Mouse (Mus musculus): ENCODE results near the gene Prr30. TPM values are rescaled to one million over a fixed set of nuclear protein-coding genes. Genes with fewer than 3 reads are reported as not detected.
"Not testable (repeated sequence)": the region's sequence is repeated elsewhere in the genome, so short reads cannot be mapped to it uniquely, and the experiment has no call there.

The Prr30 gene
- total RNA-seq (2021): not detected

DNA sequence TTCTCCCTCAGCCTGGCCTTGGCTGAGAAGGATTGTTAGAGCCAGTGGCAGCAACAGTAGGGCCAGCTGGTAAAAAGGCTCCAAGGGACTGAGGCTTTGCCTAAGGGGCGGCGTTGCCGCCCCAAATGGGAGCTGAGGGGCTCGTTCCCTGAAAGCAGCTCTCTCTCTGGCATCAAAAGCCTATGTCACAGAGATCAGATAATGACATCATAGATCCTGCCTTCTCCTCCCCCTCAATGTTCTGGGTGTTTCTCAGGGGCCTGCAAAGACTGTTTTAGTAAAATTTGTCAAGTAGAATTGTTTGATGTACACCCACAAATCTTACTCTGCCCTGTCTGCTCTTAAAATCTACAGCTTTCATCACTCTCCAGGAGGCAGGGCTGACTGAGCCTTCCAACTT lies at the start of gene Prr30:
Gene Prr30, minus strand, starts transcription at position 101 of the 400 bp plus-strand sequence.
- no peak for DNase-seq

DNA sequence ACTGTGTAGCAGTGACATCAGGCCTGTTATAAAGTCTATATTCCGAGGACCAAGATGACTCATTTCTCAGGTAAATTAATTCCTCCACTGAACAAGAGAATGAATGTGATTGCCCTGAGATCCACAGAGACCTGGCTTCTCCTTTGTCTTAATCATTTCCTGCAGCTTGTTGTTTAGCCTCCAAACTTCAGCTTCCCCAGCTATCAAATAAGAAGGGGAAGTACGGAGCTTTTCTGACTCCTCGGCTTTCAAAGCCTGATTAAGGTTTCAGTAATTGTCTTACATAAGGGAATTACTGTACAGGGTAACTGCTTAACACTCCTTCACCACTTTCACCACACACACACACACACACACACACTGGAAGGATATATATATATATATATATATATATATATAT lies 46.7 kb upstream of the Prr30 start:
- no peak for DNase-seq

DNA sequence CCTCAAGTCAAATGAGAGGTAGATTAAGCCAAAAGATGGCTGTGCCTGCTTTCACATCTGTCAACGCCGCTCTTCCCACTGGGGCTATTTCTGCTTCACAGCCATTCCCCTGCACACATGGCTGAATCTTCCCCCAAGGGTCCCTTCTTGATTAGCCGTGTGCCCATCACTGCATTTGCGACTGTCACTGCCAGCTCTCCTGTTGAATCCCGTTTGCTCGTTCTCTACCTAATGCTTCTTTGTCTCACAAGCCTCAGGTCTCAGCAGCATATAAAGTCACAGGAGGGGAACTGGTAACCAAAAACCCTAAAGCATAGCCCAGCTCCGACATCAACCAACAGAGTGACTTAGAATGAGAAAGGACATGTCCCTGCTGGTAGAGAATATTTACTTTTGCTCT lies 45.6 kb upstream of the Prr30 start:
- DNase-seq: no peak

DNA sequence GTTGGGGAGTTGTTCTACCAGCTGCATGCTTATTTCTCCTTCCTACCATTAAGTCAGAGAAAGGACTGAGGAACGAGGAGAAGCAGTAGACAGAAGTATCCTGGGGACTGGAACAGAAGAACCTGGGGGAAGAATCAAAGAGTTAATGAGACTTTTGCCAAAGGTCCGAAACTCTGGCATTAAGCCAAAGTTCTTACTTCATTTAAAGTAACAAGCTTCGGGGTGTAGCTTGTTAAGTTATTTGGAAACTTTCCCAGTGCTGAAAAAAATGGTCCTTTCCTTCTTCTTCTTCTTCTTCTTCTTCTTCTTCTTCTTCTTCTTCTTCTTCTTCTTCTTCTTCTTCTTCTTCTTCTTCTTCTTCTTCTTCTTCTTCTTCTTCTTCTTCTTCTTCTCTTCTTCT lies 44.3 kb upstream of the Prr30 start:
- DNase-seq: not testable (repeated sequence)

DNA sequence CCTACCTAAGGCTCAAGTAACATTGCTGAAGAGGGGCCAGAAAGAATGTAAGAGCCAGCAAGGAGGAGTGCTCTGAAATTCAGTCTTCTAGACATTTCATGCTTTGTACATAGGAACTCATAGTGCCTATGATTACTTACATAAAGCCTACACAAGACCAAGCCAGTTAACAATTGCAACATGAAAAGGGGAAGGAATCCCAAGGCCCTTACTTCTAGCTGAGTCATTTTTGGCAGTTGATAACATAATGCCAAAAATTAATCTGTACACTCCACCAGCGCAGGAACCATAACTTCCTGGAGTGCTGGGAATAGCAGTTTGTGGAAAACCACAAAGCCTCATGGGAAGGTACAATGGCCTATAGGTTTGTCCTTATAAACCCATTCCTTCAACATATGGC lies 37.8 kb upstream of the Prr30 start:
- DNase-seq: no peak

DNA sequence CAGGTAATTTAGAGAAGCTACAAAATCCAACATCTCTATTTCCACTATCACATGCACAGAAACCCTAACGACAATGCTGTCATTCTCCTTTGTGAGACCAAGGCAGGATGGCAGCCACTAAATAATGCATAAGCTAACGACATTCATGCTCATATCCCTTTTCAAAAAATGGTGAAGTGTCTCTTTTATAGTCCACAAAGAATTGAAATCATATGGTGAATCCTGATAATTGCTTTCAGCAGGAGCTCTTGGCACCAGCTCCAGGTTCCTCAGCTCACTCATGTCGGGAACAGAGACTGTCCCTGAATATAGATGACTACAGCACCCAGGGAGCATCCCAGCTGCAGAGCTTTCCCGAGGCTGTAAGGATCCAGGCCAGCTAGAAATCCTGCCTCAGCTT lies 28.9 kb upstream of the Prr30 start:
- DNase-seq: peak in 1 of 2 experiments; percentile 2

DNA sequence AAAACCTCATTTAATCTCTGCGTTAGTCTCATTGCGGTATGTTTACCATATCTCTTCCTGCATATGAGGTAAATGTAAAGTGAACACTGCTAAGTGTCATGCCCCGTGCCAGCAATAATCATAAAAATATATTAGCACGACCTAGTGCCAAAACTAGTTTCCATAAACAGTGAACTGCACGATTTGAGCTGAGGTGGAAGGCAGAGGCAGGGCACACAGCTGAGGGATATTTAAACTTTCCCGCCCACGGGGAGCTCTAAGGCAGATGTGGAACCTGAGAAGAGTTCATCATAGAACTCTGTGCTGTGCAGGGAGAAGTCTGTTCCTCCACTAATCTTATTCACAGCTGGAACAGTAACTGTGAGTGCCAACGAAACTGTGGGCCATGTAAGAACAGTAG lies 22.2 kb upstream of the Prr30 start:
- DNase-seq: no peak

DNA sequence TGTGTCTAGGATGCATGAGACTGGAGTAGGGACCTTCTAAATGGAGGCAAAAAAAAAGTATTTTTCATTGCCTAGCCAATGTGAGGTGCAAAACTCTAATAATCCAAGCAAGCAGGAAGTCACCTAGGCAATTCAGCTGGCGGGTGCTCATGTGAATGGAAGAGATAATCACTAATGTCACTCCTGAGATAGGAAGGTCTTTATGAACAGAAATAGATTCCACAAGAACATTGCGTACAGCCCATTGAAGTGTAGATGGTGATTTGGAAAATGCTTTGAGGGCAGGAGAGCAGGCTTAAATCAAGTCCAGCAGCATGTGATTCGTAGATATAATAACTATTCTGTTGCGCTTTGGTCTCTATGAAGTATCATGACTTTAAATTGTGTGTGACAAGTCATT lies 27.9 kb downstream of the Prr30 start:
- no peak for DNase-seq

Data from layer of hippocampus, postnatal 36 days (tissue).